Mouse (Mus musculus) intestine, embryonic 16.5 days (tissue): ENCODE measurements around the gene Cebpg. TPM values are rescaled to one million over a fixed set of nuclear protein-coding genes. Genes with fewer than 3 reads are reported as not detected.

ENCODE experiments used
- ATAC-seq: fragments of 200-750 bp; cut with Nextera tagmentation; 2 replicates; pipeline ENCODE4 v1.8.0; 2017; ENCODE audit warnings: moderate TSS enrichment, moderate library complexity
- H3K27ac ChIP-seq: fragments of 300-500 bp; sonication (generic); 2 replicates; pipeline ENCODE4 v1.5.1; 2014; ENCODE audit warnings: mild to moderate bottlenecking, low read length
- H3K27me3 ChIP-seq: fragments of 300-500 bp; sonication (generic); replicated peaks from 2 replicates; pipeline ENCODE4 v1.6.1; 2014; ENCODE audit warnings: low read length, control low read depth, mixed read lengths; ENCODE audit not compliant: control insufficient read depth, insufficient read depth
- H3K36me3 ChIP-seq: fragments of 300-500 bp; sonication (generic); 2 replicates; pipeline ENCODE4 v1.6.1; 2014; ENCODE audit warnings: low read length, control low read depth; ENCODE audit not compliant: control insufficient read depth, insufficient read depth
- H3K4me1 ChIP-seq: fragments of 300-500 bp; sonication (generic); 2 replicates; pipeline ENCODE4 v1.6.1; 2014; ENCODE audit warnings: low read length, control low read depth, mixed read lengths; ENCODE audit not compliant: control insufficient read depth, insufficient read depth
- H3K4me2 ChIP-seq: fragments of 300-500 bp; sonication (generic); 2 replicates; pipeline ENCODE4 v1.6.1; 2014; ENCODE audit warnings: low read depth, low read length, control low read depth
- H3K4me3 ChIP-seq: fragments of 300-500 bp; sonication (generic); 2 replicates; pipeline ENCODE4 v1.5.1; 2014; ENCODE audit warnings: mild to moderate bottlenecking, low read length
- H3K9ac ChIP-seq: fragments of 300-500 bp; sonication (generic); 2 replicates; pipeline ENCODE4 v1.6.1; 2014; ENCODE audit warnings: low read depth, low read length
- H3K9me3 ChIP-seq: fragments of 300-500 bp; sonication (generic); 2 replicates; pipeline ENCODE4 v1.6.1; 2016; ENCODE audit warnings: low read length, control low read depth; ENCODE audit not compliant: control insufficient read depth
- WGBS: fragments of 180-500 bp; shearing (Covaris S2); extraction: QIAGEN DNeasy Blood & Tissue Kit; methylation state at CpG from one replicate; pipeline ENCODE4 v1.1.7; 2014; 5-methylcytosine and 5-hydroxymethylcytosine counted together
- polyA plus RNA-seq: library from polyadenylated mRNA; unstranded; fragments of >200 nt; fragmentation: Nextera tagmentation; extraction: Ambion mirVana; gene quantifications from 2 replicates; pipeline ENCODE4 v1.2.1, GENCODE M21; 2015

Cebpg gene
- polyA plus RNA-seq, 1 experiment from 2014 or later = 46.4 TPM

DNA sequence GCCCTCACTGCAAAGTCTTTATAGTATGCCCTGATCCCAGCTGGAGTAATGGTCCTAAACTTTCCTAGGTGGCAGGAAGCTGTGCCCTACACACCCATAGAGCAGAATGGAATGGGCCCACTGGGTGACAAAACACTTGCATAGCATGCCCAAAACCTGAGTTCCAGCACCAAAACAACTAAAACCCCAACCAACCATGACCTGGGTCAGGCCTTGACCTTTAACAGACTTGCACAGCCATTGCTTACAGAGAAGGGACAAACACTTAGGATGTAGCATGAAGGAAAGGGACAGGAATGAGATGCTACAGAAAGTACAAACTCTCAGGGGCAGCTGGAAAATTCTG lies 14.2 kb downstream of the Cebpg start:
- Histone ChIP-seq H3K9ac (peak overlapping the region; percentile 27; the same call in 1 of the 2 replicates), H3K4me2 (no peak overlapping the region), H3K27me3 (no peaks in the 10 kb centered on the region), H3K4me1 (peaks cover 14% of the 10 kb centered on the region), H3K27ac (peak overlapping the region; percentile 25), H3K36me3 (peaks cover 5% of the 10 kb centered on the region; the same call in 1 of the 2 replicates), H3K4me3 (no peak overlapping the region), H3K9me3 (no peaks in the 10 kb centered on the region)
- ATAC-seq = no peak

DNA sequence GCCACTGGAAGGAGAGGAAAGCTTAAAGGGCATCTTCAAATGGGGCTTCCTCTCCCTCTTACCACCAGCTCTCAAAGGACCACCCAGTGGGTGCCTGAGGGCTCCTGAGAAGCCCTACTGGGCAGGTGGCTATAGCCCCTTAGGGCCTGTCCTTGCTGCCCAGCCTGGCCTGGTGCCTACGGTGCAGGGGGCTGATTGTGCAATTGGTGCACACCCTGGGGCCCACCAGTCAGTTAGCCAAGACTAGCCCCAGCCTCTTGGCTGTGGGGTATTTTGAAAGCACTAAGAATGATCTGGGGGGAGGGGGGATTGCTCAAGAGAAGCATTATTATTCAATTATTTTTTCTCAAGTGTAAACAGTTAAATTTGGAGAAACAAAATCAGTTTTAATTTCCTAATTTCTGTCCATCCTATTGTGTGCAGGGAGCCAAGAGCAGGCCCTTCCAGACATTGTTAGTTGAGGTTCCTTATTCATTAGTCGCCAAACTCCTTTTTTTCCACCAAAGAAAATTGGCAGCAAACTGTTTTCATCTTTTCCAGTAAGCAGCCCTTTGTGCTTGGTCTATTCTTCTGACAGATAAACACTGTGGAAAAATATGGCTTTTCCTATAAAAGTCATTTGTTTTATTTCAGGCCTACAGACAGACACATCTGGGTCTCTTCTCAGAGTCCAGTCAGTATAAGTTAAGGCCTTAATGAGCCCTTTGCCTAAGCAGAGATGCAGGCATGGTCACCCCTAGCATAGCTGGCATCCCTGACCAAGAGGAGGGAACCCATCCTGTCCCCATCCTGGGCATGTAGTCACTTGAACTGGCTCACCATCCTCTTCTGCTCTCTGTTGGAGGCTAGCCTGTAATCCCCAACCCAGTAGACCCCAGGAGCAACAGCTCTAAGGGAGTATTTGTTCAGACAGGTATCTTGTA lies 14.8 kb downstream of the Cebpg start:
- no peak overlapping the region for H3K4me3 ChIP-seq
- peaks cover 21% of the 10 kb centered on the region for H3K4me1 ChIP-seq
- H3K9me3 ChIP-seq = no peaks in the 10 kb centered on the region
- H3K9ac ChIP-seq = 0 out of 2 replicates have a peak overlapping the region, but pooled peaks have one; percentile 21
- H3K27me3 ChIP-seq = no peaks in the 10 kb centered on the region
- no peak overlapping the region for H3K4me2 ChIP-seq
- H3K27ac ChIP-seq = peak overlapping the region; percentile 25; the same call in 1 of the 2 replicates
- 67% methylated on average over 2 of the region's 2 CpGs for WGBS
- peaks cover 5% of the 10 kb centered on the region; the same call in 1 of the 2 replicates for H3K36me3 ChIP-seq
- ATAC-seq = no peak

DNA sequence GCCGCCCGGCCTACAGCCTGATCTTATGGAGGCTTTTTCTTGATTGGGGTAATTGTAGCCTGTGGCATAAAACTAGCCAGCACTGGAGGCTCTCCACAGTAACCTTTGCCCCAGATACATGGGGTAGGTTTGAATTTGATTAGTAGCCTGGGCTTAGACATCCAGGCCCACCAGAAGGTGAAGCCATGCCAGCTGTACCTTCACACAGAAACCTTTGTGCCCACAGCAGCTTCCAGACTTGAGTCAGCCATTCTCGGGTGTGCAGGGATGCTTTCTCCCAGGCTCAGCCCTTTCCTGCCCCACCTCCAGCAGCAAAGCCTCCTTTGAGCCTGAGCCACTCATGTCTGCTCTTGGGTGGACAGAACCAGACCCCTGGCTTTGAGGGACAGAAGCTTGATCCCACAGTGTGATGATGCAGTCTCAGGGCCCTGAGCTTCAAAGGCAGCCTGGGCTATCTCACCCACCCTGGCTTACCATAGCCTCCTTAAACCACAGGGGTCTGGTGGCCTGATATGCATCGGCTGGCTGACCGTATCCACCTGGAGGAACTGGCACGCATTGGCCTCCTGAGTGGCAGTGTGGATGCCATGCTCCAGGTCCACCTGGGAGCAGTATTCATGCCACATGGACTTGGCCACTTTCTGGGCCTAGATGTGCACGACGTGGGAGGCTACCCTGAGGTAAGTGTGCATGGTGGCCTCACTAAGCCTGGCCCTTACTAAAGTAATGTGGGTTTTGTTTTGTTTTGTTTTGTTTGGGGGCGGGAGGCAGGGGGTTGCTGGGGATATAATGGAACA lies 16.0 kb downstream of the Cebpg start:
- WGBS = 91% methylated on average over 9 of the region's 9 CpGs
- H3K27ac ChIP-seq = no peak overlapping the region

DNA sequence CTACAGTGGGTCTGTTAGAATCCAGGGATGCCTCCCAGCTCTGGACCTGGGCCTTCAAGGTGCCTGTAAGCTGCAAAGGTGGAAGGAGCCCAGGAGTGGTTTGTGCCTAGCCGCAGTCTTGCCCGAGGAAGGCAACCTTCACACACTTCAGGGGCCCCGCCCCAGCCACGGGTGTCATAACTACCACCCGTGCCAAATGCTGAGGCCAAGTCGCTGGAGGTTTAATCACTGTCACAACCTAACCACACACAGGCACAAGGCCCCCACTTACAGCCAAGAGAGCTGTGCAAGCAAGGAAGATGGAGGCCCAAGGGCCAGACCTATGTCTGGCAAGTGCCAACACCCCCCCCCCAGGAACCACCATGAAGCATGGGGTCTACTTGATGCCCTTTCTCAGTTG lies 19.0 kb downstream of the Cebpg start:
- Histone ChIP-seq H3K36me3 (no peaks in the 10 kb centered on the region), H3K9me3 (no peaks in the 10 kb centered on the region), H3K9ac (no peak overlapping the region), H3K4me1 (peaks cover 34% of the 10 kb centered on the region), H3K4me3 (no peak overlapping the region), H3K4me2 (no peak overlapping the region), H3K27me3 (no peaks in the 10 kb centered on the region), H3K27ac (no peak overlapping the region)
- 73% methylated on average over 6 of the region's 6 CpGs for WGBS
- ATAC-seq = no peak

More for the DNA sequence above, 16.0 kb downstream of the Cebpg start:
- no peaks in the 10 kb centered on the region for H3K27me3 ChIP-seq
- no peak overlapping the region for H3K9ac ChIP-seq
- ATAC-seq = no peak
- peaks cover 32% of the 10 kb centered on the region for H3K4me1 ChIP-seq
- no peaks in the 10 kb centered on the region for H3K9me3 ChIP-seq
- no peak overlapping the region for H3K4me2 ChIP-seq
- H3K36me3 ChIP-seq = peaks cover 5% of the 10 kb centered on the region; the same call in 1 of the 2 replicates
- H3K4me3 ChIP-seq = no peak overlapping the region

DNA sequence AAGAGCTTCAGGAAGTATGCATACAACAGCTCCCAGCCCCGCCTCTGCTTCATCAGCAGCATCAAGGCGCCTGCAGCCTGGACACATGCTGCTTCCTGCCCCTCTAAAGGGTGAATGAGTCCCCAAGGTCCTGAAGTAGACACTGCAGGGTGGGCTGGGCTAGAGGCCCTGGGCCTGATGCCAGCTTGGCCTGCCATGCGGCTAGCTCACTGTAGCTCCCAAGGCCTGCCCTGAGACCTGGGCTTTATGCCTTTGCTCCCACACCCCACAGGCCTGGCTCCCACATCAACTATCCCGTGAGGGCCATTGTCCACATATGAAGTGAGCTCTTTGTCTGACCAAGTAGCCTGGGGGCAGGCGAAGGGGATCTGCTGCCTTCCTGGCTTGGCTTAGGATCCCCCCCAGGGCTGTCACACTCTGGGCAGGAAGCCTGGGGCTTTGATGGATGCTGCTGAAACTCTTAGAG lies 20.1 kb downstream of the Cebpg start:
- H3K27ac ChIP-seq = peak overlapping the region; percentile 16
- H3K27me3 ChIP-seq = no peaks in the 10 kb centered on the region
- peak; percentile 37 for ATAC-seq
- no peaks in the 10 kb centered on the region for H3K9me3 ChIP-seq
- 0 out of 2 replicates have a peak overlapping the region, but pooled peaks have one; percentile 29 for H3K9ac ChIP-seq
- peaks cover 33% of the 10 kb centered on the region for H3K4me1 ChIP-seq
- no peak overlapping the region for H3K4me2 ChIP-seq
- no peak overlapping the region for H3K4me3 ChIP-seq
- WGBS = 55% methylated on average over 5 of the region's 5 CpGs
- no peaks in the 10 kb centered on the region for H3K36me3 ChIP-seq

DNA sequence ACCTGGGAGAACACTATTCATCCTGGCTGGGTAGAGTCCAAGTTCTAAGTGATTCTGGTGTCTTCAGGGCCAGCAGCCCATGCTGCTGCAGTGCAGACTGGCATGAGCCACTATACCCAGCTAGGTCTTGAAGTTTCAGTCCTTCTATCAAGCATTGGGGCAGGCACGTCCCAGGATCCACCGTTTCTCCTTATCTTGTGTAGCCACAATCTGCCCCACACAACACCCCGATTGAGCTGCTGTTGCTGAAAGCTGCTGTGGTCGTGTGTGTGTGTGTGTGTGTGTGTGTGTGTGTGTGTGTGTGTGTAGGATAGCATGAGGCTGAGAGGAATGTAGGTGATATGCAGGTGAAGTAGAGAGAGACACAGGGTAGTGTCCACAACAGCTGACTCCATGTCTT lies 20.8 kb downstream of the Cebpg start:
- Histone ChIP-seq H3K9ac (0 out of 2 replicates have a peak overlapping the region, but pooled peaks have one; percentile 21), H3K27ac (0 out of 2 replicates have a peak overlapping the region, but pooled peaks have one; percentile 9), H3K27me3 (no peaks in the 10 kb centered on the region), H3K4me2 (no peak overlapping the region), H3K4me3 (no peak overlapping the region), H3K36me3 (no peaks in the 10 kb centered on the region), H3K4me1 (peaks cover 30% of the 10 kb centered on the region), H3K9me3 (no peaks in the 10 kb centered on the region)
- 72% methylated on average over 4 of the region's 4 CpGs for WGBS
- ATAC-seq = no peak

DNA sequence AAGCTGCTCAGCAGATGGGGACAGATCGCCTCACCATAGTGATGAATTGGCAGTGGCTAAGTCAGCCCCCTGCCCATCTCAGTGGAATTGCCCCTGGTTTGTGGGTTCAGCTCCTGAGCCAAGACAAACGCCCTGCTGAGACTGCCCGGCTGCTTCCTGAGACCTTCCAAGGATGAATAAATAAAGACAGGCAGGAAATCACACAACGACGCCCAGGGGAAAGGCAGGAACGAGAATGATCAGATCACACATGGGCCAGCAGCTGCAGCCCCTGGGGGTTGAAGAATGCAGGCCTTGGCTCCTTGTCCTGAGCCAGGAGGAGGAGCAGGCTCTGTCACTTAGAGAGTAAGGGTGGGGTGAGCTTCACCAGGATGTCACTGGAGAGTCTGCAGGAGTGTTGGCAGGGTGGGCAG lies 21.2 kb downstream of the Cebpg start:
- 0 out of 2 replicates have a peak overlapping the region, but pooled peaks have one; percentile 21 for H3K9ac ChIP-seq
- H3K4me1 ChIP-seq = peaks cover 35% of the 10 kb centered on the region
- H3K9me3 ChIP-seq = no peaks in the 10 kb centered on the region
- no peaks in the 10 kb centered on the region for H3K27me3 ChIP-seq
- WGBS = 33% methylated on average over 6 of the region's 6 CpGs
- H3K4me3 ChIP-seq = no peak overlapping the region
- H3K4me2 ChIP-seq = no peak overlapping the region
- no peaks in the 10 kb centered on the region for H3K36me3 ChIP-seq
- ATAC-seq = no peak
- peak overlapping the region; percentile 9; the same call in 1 of the 2 replicates for H3K27ac ChIP-seq

DNA sequence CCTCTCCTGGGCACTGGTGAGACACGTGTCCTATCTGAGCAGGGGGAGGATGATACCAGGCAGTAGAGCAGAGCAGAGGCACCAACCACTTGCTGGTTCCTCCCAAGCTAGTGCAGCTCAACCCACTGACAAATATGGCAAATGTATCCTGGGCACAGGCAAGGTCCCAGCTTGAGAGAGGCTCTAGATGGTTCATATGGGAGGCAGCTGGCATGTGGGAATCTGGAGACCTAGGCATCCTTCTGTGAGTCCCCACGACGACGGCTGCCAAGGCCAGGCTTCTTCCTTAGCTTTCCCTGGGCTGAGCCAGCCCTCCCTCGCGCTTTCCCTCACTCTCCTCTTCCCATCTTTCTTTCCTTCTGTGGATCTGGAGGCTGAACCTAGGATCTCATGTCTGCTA lies 25.8 kb downstream of the Cebpg start:
- ATAC-seq = no peak
- no peak overlapping the region for H3K4me3 ChIP-seq
- no peaks in the 10 kb centered on the region for H3K9me3 ChIP-seq
- H3K4me1 ChIP-seq = peaks cover 31% of the 10 kb centered on the region
- no peaks in the 10 kb centered on the region for H3K36me3 ChIP-seq
- H3K4me2 ChIP-seq = no peak overlapping the region
- peak overlapping the region; percentile 86; the same call in 1 of the 2 replicates for H3K27ac ChIP-seq
- no peak overlapping the region; the same call in 1 of the 2 replicates for H3K9ac ChIP-seq
- WGBS = 82% methylated on average over 6 of the region's 6 CpGs
- H3K27me3 ChIP-seq = no peaks in the 10 kb centered on the region

DNA sequence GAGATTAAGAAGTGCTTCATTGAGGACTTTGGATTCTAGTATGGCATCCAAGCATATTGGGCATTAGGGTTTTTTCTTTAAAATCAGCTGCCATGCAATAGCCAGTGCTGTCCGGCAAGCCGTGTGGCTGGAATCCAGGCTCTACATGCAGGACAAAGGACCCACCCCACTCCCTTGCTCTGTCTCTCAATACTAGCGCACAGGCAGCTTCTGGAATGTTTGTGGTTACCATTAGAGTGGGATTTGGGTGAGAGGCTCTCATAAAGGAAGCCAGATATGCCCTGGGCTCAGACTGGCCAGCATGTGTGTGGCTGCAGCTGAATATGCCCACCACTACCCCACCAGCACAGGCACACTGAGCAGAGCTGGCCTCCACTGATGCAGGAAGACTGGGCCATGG lies 26.7 kb downstream of the Cebpg start:
- ATAC-seq = peak; percentile 8
- Histone ChIP-seq H3K36me3 (no peaks in the 10 kb centered on the region), H3K27me3 (no peaks in the 10 kb centered on the region), H3K9me3 (no peaks in the 10 kb centered on the region), H3K4me2 (peak overlapping the region; percentile 39), H3K4me3 (no peak overlapping the region), H3K9ac (no peak overlapping the region), H3K27ac (peak overlapping the region; percentile 86), H3K4me1 (peaks cover 22% of the 10 kb centered on the region)
- WGBS = 60% methylated on average over 3 of the region's 3 CpGs
